35 mouse cellular contexts compared by ENCODE assay signal in the genomic region with DNA sequence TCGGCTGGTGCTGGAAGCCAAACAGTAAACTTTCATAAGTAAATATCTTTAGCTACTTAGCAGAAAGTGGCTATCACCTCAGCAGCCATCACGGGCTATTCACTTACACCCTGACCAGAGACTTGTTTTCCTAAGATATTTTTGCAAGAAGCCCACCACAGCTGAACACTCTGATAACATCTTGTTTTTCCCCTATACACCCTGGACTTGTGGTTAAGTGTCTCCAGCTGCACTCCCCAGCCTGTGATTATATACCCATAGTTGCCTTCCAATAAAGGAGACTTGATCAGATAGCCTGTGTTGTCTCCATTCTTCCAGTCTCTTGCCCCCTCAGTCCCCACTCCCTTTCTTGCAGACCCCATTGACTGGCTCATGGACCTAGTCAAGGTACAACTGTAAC.
"Had no signal": no experiment of that assay in that cellular context is flagged by ENCODE, and none has a peak within 500 bp of the region (broad histone marks: within the 10 kb centered on the region; RNA-seq: fewer than 3 reads in every experiment).

No protein-coding gene starts in this region.

- H3K9me3 ChIP-seq: heart, embryonic 10.5 days; heart, embryonic 12.5 days; heart, embryonic 13.5 days; heart, embryonic 15.5 days; hindbrain, embryonic 10.5 days; hindbrain, embryonic 12.5 days; hindbrain, embryonic 13.5 days; hindbrain, embryonic 15.5 days; intestine, embryonic 15.5 days; kidney, embryonic 15.5 days had no signal

- H3K4me1 ChIP-seq: hindbrain, embryonic 12.5 days; hindbrain, embryonic 13.5 days; hindbrain, embryonic 15.5 days; intestine, embryonic 15.5 days had no signal

- H3K27ac ChIP-seq: heart, embryonic 10.5 days; heart, embryonic 13.5 days; heart, embryonic 15.5 days; hindbrain, embryonic 10.5 days; hindbrain, embryonic 12.5 days; hindbrain, embryonic 13.5 days; hindbrain, embryonic 14.5 days; hindbrain, embryonic 15.5 days; hindbrain, postnatal 0 days; intestine, embryonic 15.5 days; kidney, embryonic 15.5 days; kidney, postnatal 0 days; layer of hippocampus, adult 2 months had no signal

- H3K4me2 ChIP-seq: heart, embryonic 11.5 days; heart, embryonic 12.5 days; heart, embryonic 13.5 days; heart, embryonic 15.5 days; hindbrain, embryonic 12.5 days; hindbrain, embryonic 13.5 days; hindbrain, embryonic 14.5 days; hindbrain, embryonic 15.5 days; intestine, embryonic 15.5 days; kidney, embryonic 15.5 days had no signal

- H3K27me3 ChIP-seq: heart, embryonic 12.5 days; heart, embryonic 13.5 days; heart, embryonic 15.5 days; hindbrain, embryonic 12.5 days; hindbrain, embryonic 13.5 days; hindbrain, embryonic 15.5 days; intestine, embryonic 15.5 days; kidney, embryonic 15.5 days had no signal

- H3K36me3 ChIP-seq: heart, embryonic 10.5 days; heart, embryonic 12.5 days; heart, embryonic 15.5 days; hindbrain, embryonic 12.5 days; hindbrain, embryonic 13.5 days; hindbrain, embryonic 15.5 days; intestine, embryonic 15.5 days; kidney, embryonic 15.5 days had no signal

- H3K9ac ChIP-seq: heart, embryonic 12.5 days; heart, embryonic 13.5 days; heart, embryonic 15.5 days; hindbrain, embryonic 12.5 days; hindbrain, embryonic 13.5 days; hindbrain, embryonic 14.5 days; hindbrain, embryonic 15.5 days; intestine, embryonic 15.5 days; kidney, embryonic 15.5 days had no signal

- H3K4me3 ChIP-seq: heart, embryonic 10.5 days; heart, embryonic 12.5 days; heart, embryonic 13.5 days; heart, embryonic 15.5 days; hindbrain, embryonic 10.5 days; hindbrain, embryonic 12.5 days; hindbrain, embryonic 13.5 days; hindbrain, embryonic 15.5 days; intestine, embryonic 15.5 days; kidney, embryonic 15.5 days; layer of hippocampus, adult 2 months had no signal

- DNase-seq: heart, postnatal 10 days; heart, postnatal 14 days; heart, postnatal 36 days; heart, postnatal 4 days; kidney, adult 11 months; kidney, adult 18-20 months; kidney, adult 2 months; kidney, adult 8-10 months; kidney, adult 9 months; kidney, postnatal 10 days; kidney, postnatal 14 days; kidney, postnatal 25 days; kidney, postnatal 36 days; kidney, postnatal 4 days; layer of hippocampus, adult 9-11 months; layer of hippocampus, postnatal 36 days had no signal

- ATAC-seq: hindbrain, embryonic 16.5 days; hindbrain, postnatal 0 days; inflammation-experienced regulatory T-cells, adult 6 months; intestine, embryonic 15.5 days; intestine, embryonic 16.5 days; intestine, postnatal 0 days had no signal
